Mouse (Mus musculus) right cerebral cortex, postnatal 4 days (tissue): ENCODE data around the gene Atp5j.
A peak's percentile ranks its signal among the peaks of the same experiment; 100 is the strongest.

ENCODE experiments used
- DNase-seq: peaks from one replicate; pipeline ENCODE4 v3.0.0-alpha.2; 2022

The Atp5j gene

DNA sequence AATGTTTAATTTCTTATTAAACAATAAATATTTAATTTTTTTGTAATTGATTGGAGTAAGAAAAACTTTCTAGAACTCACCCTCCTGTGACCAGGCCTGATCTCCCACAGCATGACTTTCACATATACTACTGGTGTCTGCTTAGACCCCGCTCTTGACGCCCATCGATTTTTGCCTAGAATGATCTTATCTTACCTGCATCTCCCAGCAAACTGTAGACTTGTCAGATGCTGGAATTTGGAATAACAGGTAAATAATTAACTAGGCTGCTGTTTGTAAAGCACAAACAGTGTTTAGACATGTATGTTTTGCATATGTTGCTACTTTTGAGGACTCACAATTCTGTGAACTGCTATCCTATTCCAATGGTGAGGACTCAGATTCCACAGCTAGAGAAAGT is 29.2 kb downstream of the Atp5j start:
- DNase-seq: no peak

DNA sequence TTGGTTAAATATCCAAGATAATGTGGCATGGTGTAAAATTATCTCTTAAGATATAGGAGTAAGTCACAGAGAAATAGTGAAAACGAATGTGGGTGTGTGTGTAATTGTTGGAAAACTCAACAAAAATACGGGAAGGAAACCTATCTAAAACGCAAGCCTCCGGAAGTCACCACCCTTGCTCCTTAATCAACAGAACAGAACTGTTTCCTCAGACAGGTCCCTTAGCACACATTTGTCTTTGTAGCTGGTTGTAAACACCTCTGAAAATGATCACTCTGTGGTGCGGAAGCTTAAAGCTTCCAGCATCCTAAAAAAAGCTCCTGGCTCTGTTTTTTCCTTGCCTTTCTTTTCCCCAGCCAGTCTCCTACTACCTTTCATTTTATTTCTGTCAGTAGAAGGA is 30.6 kb downstream of the Atp5j start:
- no peak for DNase-seq

- DNase-seq: peak; percentile 7
These were observed 33.2 kb downstream of the Atp5j start for GRCm38 (mm10) chr16:84802217-84802616.

DNA sequence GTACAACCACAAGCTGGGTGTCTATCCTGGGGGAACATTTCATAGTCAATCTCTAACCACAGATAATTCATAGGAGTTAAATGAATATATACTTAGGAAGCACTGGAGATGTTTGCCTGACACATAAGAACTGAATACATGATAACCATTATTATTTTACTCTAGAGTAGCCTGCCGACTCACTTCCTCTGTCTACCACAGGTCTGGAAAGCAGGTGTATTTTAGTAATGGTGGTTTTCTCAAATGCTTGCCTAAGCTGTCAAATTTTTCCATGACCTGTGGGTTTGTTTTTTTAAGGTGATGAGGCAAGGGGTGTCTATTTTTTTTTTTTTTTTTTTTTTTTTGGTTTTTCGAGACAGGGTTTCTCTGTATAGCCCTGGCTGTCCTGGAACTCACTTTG is 35.4 kb downstream of the Atp5j start:
- no peak for DNase-seq

GRCm38 (mm10) chr16:84796678-84797077 is 38.7 kb downstream of the Atp5j start:
- DNase-seq: no peak

DNA sequence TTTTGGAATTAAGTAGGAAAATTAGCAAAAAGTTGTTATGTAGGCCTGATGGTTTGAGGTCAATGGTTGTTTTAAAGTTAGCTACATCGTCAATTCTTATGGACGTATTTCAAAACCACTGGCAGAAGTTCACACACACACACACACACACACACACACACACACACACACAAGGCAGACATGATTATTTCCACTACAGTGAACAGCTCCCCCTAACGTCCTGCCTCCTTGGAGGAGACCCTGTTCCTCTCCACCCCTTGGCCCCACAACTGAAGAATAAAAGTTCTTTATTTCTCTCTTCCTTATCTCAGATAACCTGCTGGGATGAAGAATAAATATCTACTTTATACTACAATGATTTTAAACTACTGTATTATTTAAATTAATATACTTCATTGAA is 40.1 kb downstream of the Atp5j start:
- DNase-seq: no peak

- no peak for DNase-seq
These were observed 42.0 kb downstream of the Atp5j start for GRCm38 (mm10) chr16:84793401-84793800.

DNA sequence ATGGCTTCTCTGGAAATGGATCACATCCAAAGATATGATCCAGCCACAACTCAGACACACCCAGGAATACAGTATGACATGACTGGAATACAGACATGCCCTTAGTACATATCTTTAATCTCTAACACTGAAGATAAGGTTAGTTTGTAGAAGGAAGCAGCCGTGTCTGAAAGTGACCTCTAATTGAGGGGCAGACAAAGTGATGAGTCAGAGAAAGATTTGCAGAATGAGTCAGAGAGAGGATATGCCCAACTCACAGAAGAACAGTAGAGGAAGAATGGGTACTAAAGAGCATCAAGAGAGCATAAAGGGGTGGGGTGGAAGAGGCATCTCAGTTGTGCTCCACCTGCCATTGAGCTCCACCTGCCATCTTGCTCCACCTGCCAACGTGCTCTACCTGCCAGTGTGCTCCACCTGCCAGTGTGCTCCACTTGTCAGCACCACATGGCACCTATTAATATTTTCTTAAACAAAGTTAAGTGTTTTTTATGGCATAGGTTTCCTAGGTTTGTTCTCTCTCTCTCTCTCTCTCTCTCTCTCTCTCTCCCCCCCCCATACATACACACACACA is 44.7 kb downstream of the Atp5j start:
- DNase-seq: no peak

DNA sequence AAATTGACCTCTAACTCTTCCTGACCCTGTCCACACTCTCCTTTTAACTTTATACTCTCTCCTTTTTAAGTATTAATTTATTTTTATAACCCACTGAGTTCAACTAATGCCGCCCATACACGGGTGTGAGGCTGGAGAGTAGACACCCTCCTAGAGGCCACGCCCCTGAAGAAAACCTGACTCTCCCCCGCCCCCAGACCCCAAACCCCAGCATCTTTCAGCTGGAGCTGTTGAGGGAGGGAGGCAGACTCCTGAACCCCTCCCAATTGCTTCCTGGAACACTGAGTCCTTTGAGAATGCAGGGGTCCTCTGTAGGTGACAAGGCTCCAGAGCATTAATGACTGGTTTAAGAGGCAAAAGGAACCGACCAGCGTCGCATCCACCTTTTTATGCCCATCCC is 50.5 kb downstream of the Atp5j start:
- no peak for DNase-seq

DNA sequence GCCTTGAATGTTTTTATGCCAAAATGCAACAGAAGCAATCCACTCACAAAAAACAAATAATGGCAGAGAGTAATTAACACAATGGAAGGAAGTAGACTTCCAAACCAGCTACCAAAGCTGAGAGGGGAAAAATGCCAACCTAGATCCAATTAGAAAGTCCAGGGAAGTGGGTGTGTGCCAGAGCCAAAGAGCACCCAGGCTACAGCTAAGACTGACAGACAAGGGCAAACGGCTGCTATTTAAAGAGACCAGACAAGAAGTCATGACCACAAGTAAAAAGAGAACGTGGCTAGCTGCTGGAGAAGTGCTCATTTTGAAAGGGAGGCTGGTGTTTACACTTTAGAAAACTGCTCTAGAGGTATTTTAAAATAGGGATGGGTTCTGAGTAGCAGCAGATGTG is 52.1 kb downstream of the Atp5j start:
- no peak for DNase-seq

DNA sequence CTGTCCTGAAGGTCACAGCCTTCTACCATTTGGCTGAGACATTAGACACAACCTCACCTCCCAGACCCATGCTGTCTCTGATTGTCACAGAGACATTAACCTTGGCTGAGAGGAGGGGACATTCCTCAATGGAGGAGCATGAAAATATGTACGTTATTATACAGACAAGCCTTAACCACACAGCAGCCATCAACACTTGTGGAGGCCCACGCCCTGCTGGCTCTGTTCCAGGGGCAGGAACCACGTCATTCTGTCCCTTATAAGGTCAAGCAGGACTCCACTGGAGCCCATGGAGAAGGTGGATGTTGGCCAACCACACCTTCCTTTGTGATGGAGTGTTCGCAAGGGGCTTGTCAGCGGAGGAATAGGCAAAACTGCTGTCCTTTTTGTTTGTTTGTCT is 55.7 kb downstream of the Atp5j start:
- DNase-seq: no peak

- no peak for DNase-seq
These were observed 56.4 kb downstream of the Atp5j start for GRCm38 (mm10) chr16:84778861-84779630.

DNA sequence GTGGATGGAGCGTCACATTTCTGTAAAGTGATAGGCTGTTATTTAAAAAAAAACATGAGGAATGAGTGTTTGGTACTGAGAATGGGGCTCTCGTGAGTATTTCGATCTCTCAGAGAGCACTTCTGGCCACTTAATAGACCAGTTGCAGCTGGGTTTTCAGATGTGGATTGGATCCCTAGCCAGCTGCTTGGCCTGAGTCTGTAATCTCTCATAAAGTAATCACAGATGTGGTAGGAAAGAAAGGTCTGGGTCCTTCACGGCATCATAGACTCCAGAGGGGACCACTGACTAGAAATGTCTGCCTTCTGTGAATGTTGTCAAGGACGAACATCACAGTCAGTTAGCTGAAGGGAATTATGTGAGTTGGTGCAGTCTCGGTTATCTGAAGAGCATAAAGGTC is 57.0 kb downstream of the Atp5j start:
- DNase-seq: no peak
